Mouse (Mus musculus): ENCODE measurements around the gene Dock1. TPM values are rescaled to one million over a fixed set of nuclear protein-coding genes. Genes with fewer than 3 reads are reported as not detected.

Gene Dock1
- polyA plus RNA-seq (2014; fragmentation: Nextera tagmentation; extraction: Ambion mirVana) = 5.9 and 8.6 TPM in 2 replicates

- 4% methylated on average over 47 of the region's 77 CpGs for WGBS
- H3K4me3 ChIP-seq (ENCODE audit: low read depth, low read length) = peak within 1 kb of the TSS; percentile 58
- no peaks in the 10 kb centered on the region for H3K36me3 ChIP-seq (ENCODE audit: control insufficient read depth, insufficient read depth, low read length)
- peaks cover 17% of the 10 kb centered on the region for H3K27me3 ChIP-seq (ENCODE audit: control insufficient read depth, insufficient read depth, low read length)
- peak within 1 kb of the TSS; percentile 10; the same call in 1 of the 2 replicates for H3K27ac ChIP-seq (ENCODE audit: low read depth, low read length)
- ATAC-seq (ENCODE audit: low read depth) = peak; percentile 76
- H3K9me3 ChIP-seq (ENCODE audit: control insufficient read depth, low read length) = no peaks in the 10 kb centered on the region
- H3K4me2 ChIP-seq (ENCODE audit: low read depth, low read length) = peak within 1 kb of the TSS; percentile 95
- peak within 1 kb of the TSS; percentile 63 for H3K9ac ChIP-seq (replicated peaks; ENCODE audit: low read depth, low read length)
- H3K4me1 ChIP-seq (ENCODE audit: control insufficient read depth, insufficient read depth, low read length) = 0 out of 2 replicates have a peak, but pooled peaks cover 3% of the 10 kb centered on the region
These were observed at the start of gene Dock1 for GRCm38 (mm10) chr7:134670312-134671002. Gene Dock1, plus strand, starts transcription at chr7:134670654.

DNA sequence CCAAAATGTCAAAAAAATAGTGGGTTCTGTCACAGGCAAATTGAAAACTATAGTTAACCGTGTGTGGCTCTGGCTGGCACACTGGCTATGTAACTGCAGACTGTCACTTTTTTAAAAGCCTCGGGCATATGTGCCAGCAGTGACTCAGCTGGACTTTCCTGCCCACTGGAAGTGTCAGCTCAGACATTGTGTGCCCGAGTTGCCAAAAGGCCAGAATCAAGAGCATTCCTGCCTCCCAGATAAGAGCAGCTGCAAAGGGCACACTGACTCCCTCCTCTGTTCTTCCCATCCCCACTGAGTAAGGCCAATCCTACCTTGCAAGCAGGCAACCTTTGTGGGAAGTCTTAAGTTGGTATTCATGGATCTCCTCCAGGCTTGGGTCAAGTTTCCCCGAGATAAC, 42.5 kb upstream of the Dock1 start:
- Histone ChIP-seq H3K9me3 (ENCODE audit: control insufficient read depth, low read length) (no peaks in the 10 kb centered on the region), H3K4me2 (ENCODE audit: low read depth, low read length) (no peak overlapping the region), H3K4me1 (ENCODE audit: control insufficient read depth, insufficient read depth, low read length) (no peaks in the 10 kb centered on the region), H3K36me3 (ENCODE audit: control insufficient read depth, insufficient read depth, low read length) (no peaks in the 10 kb centered on the region), H3K9ac (replicated peaks; ENCODE audit: low read depth, low read length) (no peak overlapping the region), H3K27ac (ENCODE audit: low read depth, low read length) (no peak overlapping the region), H3K4me3 (ENCODE audit: low read depth, low read length) (no peak overlapping the region), H3K27me3 (ENCODE audit: control insufficient read depth, insufficient read depth, low read length) (no peaks in the 10 kb centered on the region)
- WGBS = 87% methylated on average over 4 of the region's 4 CpGs
- ATAC-seq (ENCODE audit: low read depth) = no peak

- ATAC-seq (ENCODE audit: low read depth) = no peak
- Histone ChIP-seq H3K9ac (replicated peaks; ENCODE audit: low read depth, low read length) (no peak overlapping the region), H3K27ac (ENCODE audit: low read depth, low read length) (no peak overlapping the region), H3K4me3 (ENCODE audit: low read depth, low read length) (no peak overlapping the region), H3K36me3 (ENCODE audit: control insufficient read depth, insufficient read depth, low read length) (no peaks in the 10 kb centered on the region), H3K27me3 (ENCODE audit: control insufficient read depth, insufficient read depth, low read length) (no peaks in the 10 kb centered on the region), H3K9me3 (ENCODE audit: control insufficient read depth, low read length) (no peaks in the 10 kb centered on the region), H3K4me2 (ENCODE audit: low read depth, low read length) (no peak overlapping the region), H3K4me1 (ENCODE audit: control insufficient read depth, insufficient read depth, low read length) (no peaks in the 10 kb centered on the region)
- 87% methylated on average over 8 of the region's 8 CpGs for WGBS
These were observed 20.1 kb upstream of the Dock1 start for GRCm38 (mm10) chr7:134650246-134650830.

DNA sequence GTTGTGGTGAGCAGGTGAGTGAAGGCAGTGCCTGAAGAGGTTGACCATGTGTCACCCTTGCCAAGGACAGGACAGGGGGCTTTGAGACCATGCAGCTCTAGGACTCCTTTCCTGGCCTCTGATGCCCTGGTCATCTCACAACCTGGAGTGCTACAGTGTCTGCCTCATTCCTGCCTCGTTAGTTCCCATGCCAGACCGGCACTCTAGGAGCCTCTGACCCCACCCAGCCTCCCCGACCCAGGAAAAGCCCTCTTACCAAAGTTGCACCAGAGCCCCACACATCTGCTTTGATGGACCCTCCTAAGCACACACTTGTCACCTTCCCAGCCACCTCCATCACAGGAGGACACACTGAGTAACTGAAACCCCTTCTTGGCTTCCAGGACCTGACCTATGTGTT, 19.4 kb upstream of the Dock1 start:
- WGBS = 94% methylated on average over 3 of the region's 3 CpGs
- Histone ChIP-seq H3K27me3 (ENCODE audit: control insufficient read depth, insufficient read depth, low read length) (no peaks in the 10 kb centered on the region), H3K9me3 (ENCODE audit: control insufficient read depth, low read length) (no peaks in the 10 kb centered on the region), H3K27ac (ENCODE audit: low read depth, low read length) (no peak overlapping the region), H3K4me1 (ENCODE audit: control insufficient read depth, insufficient read depth, low read length) (no peaks in the 10 kb centered on the region), H3K9ac (replicated peaks; ENCODE audit: low read depth, low read length) (no peak overlapping the region), H3K4me2 (ENCODE audit: low read depth, low read length) (no peak overlapping the region), H3K36me3 (ENCODE audit: control insufficient read depth, insufficient read depth, low read length) (no peaks in the 10 kb centered on the region), H3K4me3 (ENCODE audit: low read depth, low read length) (no peak overlapping the region)
- no peak for ATAC-seq (ENCODE audit: low read depth)

- Histone ChIP-seq H3K4me2 (ENCODE audit: low read depth, low read length) (no peak overlapping the region), H3K4me3 (ENCODE audit: low read depth, low read length) (no peak overlapping the region), H3K9ac (replicated peaks; ENCODE audit: low read depth, low read length) (no peak overlapping the region), H3K9me3 (ENCODE audit: control insufficient read depth, low read length) (0 out of 2 replicates have a peak, but pooled peaks cover 3% of the 10 kb centered on the region), H3K4me1 (ENCODE audit: control insufficient read depth, insufficient read depth, low read length) (no peaks in the 10 kb centered on the region), H3K27me3 (ENCODE audit: control insufficient read depth, insufficient read depth, low read length) (no peaks in the 10 kb centered on the region), H3K27ac (ENCODE audit: low read depth, low read length) (no peak overlapping the region), H3K36me3 (ENCODE audit: control insufficient read depth, insufficient read depth, low read length) (no peaks in the 10 kb centered on the region)
- ATAC-seq (ENCODE audit: low read depth) = no peak
- 30% methylated on average over 2 of the region's 2 CpGs for WGBS
These were observed 7.2 kb upstream of the Dock1 start for GRCm38 (mm10) chr7:134663241-134663640.

DNA sequence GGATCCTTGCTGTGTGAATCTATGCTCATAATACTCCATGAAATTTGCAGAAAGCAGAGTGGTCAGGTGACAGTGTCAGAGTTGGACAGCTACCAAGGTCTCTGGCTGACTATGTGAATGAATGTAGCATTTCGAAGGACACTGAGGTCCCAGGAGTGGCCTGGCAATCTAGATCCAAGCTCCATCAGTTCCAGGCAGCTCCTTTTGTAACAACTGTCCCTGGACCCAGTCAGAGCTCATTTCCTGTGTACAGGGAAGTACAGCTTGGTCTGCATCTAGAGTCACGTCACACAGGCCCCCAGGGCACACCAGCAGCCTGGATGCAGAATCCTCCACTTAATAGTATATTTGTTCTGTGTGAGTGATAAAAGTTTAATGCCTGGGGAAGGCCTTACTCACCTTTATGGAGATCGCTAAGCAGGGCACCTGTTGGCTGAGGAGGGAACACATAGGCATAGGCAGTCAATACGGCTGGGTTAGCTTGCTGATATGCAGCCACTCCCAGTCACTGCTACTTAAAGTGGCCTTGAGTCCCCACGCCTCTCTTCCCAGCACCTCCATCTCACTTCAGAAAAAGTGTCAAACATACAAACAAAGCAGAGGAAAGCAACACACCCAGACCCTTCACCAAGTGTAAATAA, 4.7 kb upstream of the Dock1 start:
- no peak overlapping the region for H3K4me3 ChIP-seq (ENCODE audit: low read depth, low read length)
- H3K36me3 ChIP-seq (ENCODE audit: control insufficient read depth, insufficient read depth, low read length) = no peaks in the 10 kb centered on the region
- ATAC-seq (ENCODE audit: low read depth) = no peak
- H3K4me1 ChIP-seq (ENCODE audit: control insufficient read depth, insufficient read depth, low read length) = no peaks in the 10 kb centered on the region
- 84% methylated on average over 5 of the region's 5 CpGs for WGBS
- no peak overlapping the region for H3K27ac ChIP-seq (ENCODE audit: low read depth, low read length)
- H3K9ac ChIP-seq (replicated peaks; ENCODE audit: low read depth, low read length) = no peak overlapping the region
- no peak overlapping the region for H3K4me2 ChIP-seq (ENCODE audit: low read depth, low read length)
- no peaks in the 10 kb centered on the region for H3K9me3 ChIP-seq (ENCODE audit: control insufficient read depth, low read length)
- peaks cover 9% of the 10 kb centered on the region; the same call in 1 of the 2 replicates for H3K27me3 ChIP-seq (ENCODE audit: control insufficient read depth, insufficient read depth, low read length)

DNA sequence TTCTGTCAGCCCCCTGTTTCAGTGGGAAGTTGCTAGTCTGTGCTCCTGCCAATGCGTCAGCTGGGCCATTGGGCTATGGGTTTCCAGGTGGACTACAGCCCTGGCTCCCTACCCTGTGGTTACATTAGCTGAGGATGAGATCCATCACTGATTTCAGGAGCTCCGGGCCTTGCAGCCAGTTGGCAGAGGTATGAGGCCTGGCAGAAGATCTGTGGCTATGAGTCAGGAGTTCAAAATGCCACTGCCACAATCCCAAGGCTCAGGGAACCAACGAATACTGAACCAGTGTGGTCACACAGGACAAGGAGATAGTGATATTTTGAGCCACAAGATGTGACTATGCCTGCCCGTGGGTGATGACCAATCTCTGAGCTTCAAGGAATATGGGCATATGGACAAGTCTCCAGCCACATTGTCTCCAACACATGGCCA, 3.2 kb upstream of the Dock1 start:
- ATAC-seq (ENCODE audit: low read depth) = no peak
- H3K4me1 ChIP-seq (ENCODE audit: control insufficient read depth, insufficient read depth, low read length) = 0 out of 2 replicates have a peak, but pooled peaks cover 3% of the 10 kb centered on the region
- H3K9me3 ChIP-seq (ENCODE audit: control insufficient read depth, low read length) = no peaks in the 10 kb centered on the region
- 85% methylated on average over 4 of the region's 4 CpGs for WGBS
- no peak overlapping the region for H3K4me3 ChIP-seq (ENCODE audit: low read depth, low read length)
- H3K27ac ChIP-seq (ENCODE audit: low read depth, low read length) = no peak overlapping the region
- peaks cover 17% of the 10 kb centered on the region for H3K27me3 ChIP-seq (ENCODE audit: control insufficient read depth, insufficient read depth, low read length)
- no peak overlapping the region for H3K4me2 ChIP-seq (ENCODE audit: low read depth, low read length)
- no peak overlapping the region for H3K9ac ChIP-seq (replicated peaks; ENCODE audit: low read depth, low read length)
- H3K36me3 ChIP-seq (ENCODE audit: control insufficient read depth, insufficient read depth, low read length) = no peaks in the 10 kb centered on the region

DNA sequence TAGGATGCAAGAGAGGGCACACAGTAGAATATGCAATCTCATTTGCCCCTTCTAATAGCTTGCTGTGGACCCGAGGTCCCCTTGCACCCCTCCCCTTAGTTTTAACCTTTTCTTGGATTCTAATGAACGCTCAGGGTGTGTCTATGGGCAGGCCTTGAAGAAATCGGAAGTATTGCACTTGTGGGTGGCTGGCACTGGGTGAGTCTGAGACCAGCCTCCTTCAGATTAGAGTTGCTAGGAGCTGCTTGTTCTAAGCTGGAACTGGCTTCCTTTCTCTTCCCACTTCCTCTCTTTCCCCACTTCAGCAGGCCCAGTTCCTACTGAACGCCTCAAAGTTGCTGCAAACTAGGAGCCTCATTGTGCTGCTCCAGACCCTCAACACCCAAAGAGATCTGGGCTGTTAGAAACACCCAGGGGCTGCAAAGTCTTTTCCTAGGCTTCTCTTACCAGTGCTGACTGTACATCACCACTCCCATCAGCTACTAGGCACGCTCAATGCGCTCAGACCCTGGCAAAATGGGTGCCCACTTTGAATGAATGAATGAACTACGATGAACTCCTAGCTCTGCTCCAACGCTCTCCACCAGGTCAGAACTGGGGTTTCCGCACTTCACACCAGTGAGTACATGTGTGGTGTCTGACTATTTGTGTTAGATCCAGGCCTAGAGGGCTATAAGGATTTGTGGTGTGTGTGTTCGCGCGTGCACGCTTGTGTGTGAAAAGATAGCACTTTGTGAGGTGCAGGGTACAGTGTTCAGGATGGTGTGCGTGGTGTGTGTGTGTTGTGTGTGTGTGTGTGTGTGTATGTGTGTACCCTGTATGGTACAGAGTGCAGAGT, 761 bp upstream of the Dock1 start:
- H3K36me3 ChIP-seq (ENCODE audit: control insufficient read depth, insufficient read depth, low read length) = no peaks in the 10 kb centered on the region
- peak overlapping the region; percentile 95 for H3K4me2 ChIP-seq (ENCODE audit: low read depth, low read length)
- peaks cover 17% of the 10 kb centered on the region for H3K27me3 ChIP-seq (ENCODE audit: control insufficient read depth, insufficient read depth, low read length)
- no peak overlapping the region for H3K4me3 ChIP-seq (ENCODE audit: low read depth, low read length)
- 0 out of 2 replicates have a peak, but pooled peaks cover 3% of the 10 kb centered on the region for H3K4me1 ChIP-seq (ENCODE audit: control insufficient read depth, insufficient read depth, low read length)
- WGBS = 93% methylated on average over 14 of the region's 14 CpGs
- H3K27ac ChIP-seq (ENCODE audit: low read depth, low read length) = no peak overlapping the region
- ATAC-seq (ENCODE audit: low read depth) = peak; percentile 24; the same call in 1 of the 2 replicates
- H3K9ac ChIP-seq (replicated peaks; ENCODE audit: low read depth, low read length) = peak overlapping the region; percentile 63; the same call in 1 of the 2 replicates
- H3K9me3 ChIP-seq (ENCODE audit: control insufficient read depth, low read length) = no peaks in the 10 kb centered on the region

Measured in neural tube, embryonic 14.5 days (tissue).